Mouse (Mus musculus) heart, postnatal 0 days (tissue): ENCODE measurements around the gene Rdm1. TPM values are rescaled to one million over a fixed set of nuclear protein-coding genes. Genes with fewer than 3 reads are reported as not detected.
A peak's percentile ranks its signal among the peaks of the same experiment; 100 is the strongest.

ENCODE experiments used
- ATAC-seq: fragments of 200-750 bp; cut with Nextera tagmentation; 2 replicates; pipeline ENCODE4 v1.8.0; 2017; ENCODE audit warnings: low read depth, moderate number of reproducible peaks, moderate library complexity; ENCODE audit not compliant: insufficient read depth
- DNase-seq: peaks from one replicate; pipeline ENCODE4 v3.0.0-alpha.2; 2016; ENCODE audit warnings: low spot score
- H3K27ac ChIP-seq: fragments of 300-500 bp; sonication (generic); 2 replicates; pipeline ENCODE4 v1.5.1; 2014; ENCODE audit warnings: low read depth, mild to moderate bottlenecking
- H3K27me3 ChIP-seq: fragments of 300-500 bp; sonication (generic); 2 replicates; pipeline ENCODE4 v1.6.1; 2014; ENCODE audit warnings: low read length, mixed read lengths; ENCODE audit not compliant: control insufficient read depth, insufficient read depth
- H3K36me3 ChIP-seq: fragments of 300-500 bp; sonication (generic); replicated peaks from 2 replicates; pipeline ENCODE4 v1.6.1; 2014; ENCODE audit warnings: low read length, mixed read lengths; ENCODE audit not compliant: control insufficient read depth, insufficient read depth
- H3K4me1 ChIP-seq: fragments of 300-500 bp; sonication (generic); 2 replicates; pipeline ENCODE4 v1.6.1; 2014; ENCODE audit warnings: antibody characterized with exemption; ENCODE audit not compliant: control insufficient read depth, insufficient read depth
- H3K4me2 ChIP-seq: fragments of 300-500 bp; sonication (generic); 2 replicates; pipeline ENCODE4 v1.6.1; 2014; ENCODE audit warnings: low read depth, mild to moderate bottlenecking, low read length, moderate library complexity
- H3K4me3 ChIP-seq: fragments of 300-500 bp; sonication (generic); 2 replicates; pipeline ENCODE4 v1.5.1; 2014; ENCODE audit warnings: low read depth, low read length
- H3K9ac ChIP-seq: fragments of 300-500 bp; sonication (generic); replicated peaks from 2 replicates; pipeline ENCODE4 v1.6.1; 2014; ENCODE audit warnings: low read depth, low read length, mixed read lengths
- H3K9me3 ChIP-seq: fragments of 300-500 bp; sonication (generic); replicated peaks from 2 replicates; pipeline ENCODE4 v1.6.1; 2016; ENCODE audit warnings: low read length; ENCODE audit not compliant: control insufficient read depth
- CTCF ChIP-seq: IDR thresholded peaks from 2 replicates; pipeline ENCODE4 v1.5.1; 2016; ENCODE audit warnings: antibody characterized with exemption, control low read depth, low read depth
- EP300 ChIP-seq: IDR thresholded peaks from 2 replicates; pipeline ENCODE4 v1.6.1; 2016; ENCODE audit warnings: antibody characterized with exemption, low read depth
- WGBS: fragments of 180-500 bp; shearing (Covaris S2); extraction: QIAGEN DNeasy Blood & Tissue Kit; methylation state at CpG from one replicate; pipeline ENCODE4 v1.1.7; 2014; 5-methylcytosine and 5-hydroxymethylcytosine counted together
- polyA plus RNA-seq: library from polyadenylated mRNA; unstranded; fragments of >200 nt; fragmentation: Nextera tagmentation; extraction: Ambion mirVana; gene quantifications from 2 replicates; pipeline ENCODE4 v1.2.1, GENCODE M21; 2015
- total RNA-seq: library from RNA; depleted of rRNA; stranded (reverse); fragments of >200 nt; gene quantifications from 2 replicates; pipeline ENCODE4 v1.2.3, GENCODE M21; 2014; ENCODE audit warnings: low replicate concordance

Rdm1 gene
- total and polyA plus RNA-seq, 2 experiments from 2014 or later = 38.1 to 44.5 TPM

DNA sequence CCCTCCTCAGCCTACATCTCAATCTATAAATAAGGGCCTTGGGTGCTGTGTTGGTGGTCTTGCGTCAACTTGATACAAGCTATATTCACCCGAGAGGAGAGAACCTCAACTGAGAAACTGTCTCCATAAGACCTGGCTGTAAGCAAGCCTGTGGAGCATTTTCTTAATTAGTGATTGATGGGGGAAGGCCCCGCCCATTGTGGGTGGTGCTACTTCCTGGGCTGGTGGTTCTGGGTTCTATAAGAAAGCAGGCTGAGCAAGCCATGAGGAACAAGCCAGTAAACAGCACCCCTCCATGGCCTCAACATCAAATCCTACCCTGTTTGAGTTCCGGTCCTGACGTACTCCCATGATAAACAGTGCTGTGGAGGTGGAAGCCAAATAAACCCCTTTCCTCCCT is 47.1 kb downstream of the Rdm1 start:
- Histone ChIP-seq H3K4me2 (no peak overlapping the region), H3K27me3 (no peaks in the 10 kb centered on the region), H3K4me1 (peaks cover 16% of the 10 kb centered on the region; the same call in 1 of the 2 replicates), H3K4me3 (no peak overlapping the region), H3K9me3 (no peaks in the 10 kb centered on the region), H3K27ac (0 out of 2 replicates have a peak overlapping the region, but pooled peaks have one; percentile 58), H3K36me3 (no peaks in the 10 kb centered on the region), H3K9ac (no peak overlapping the region)
- TF ChIP-seq EP300 (no peak), CTCF (no peak)
- WGBS = 91% methylated on average over 5 of the region's 5 CpGs
- ATAC-seq (no peak), DNase-seq (no peak)

- no peak for ATAC-seq
These were observed 48.4 kb downstream of the Rdm1 start for GRCm38 (mm10) chr11:101675349-101675748.

DNA sequence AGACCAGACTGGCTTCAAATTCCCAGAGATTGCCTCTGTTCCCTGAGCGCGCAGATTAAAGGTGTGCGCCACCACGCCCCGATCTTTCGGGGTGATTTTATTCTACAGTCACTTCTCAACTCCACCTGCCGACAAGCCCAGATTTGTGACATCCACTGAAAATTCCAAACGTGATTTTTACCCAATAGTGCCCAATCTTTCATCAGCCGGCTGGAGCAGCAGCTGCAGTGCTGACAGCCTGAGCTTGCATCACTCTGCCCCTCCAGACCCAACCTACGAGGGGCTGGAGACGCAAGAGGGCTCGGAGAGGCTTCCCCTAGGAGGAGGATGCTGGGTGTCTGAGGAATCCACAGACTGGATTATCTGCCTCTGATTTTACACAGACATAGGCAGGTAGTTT is 50.7 kb downstream of the Rdm1 start:
- Histone ChIP-seq H3K9me3 (no peaks in the 10 kb centered on the region), H3K36me3 (no peaks in the 10 kb centered on the region), H3K4me1 (peaks cover 15% of the 10 kb centered on the region; the same call in 1 of the 2 replicates), H3K27ac (no peak overlapping the region), H3K4me2 (no peak overlapping the region), H3K27me3 (no peaks in the 10 kb centered on the region), H3K4me3 (no peak overlapping the region), H3K9ac (no peak overlapping the region)
- 77% methylated on average over 12 of the region's 12 CpGs for WGBS
- ATAC-seq = no peak
- TF ChIP-seq EP300 (no peak), CTCF (no peak)
- DNase-seq = no peak

More at GRCm38 (mm10) chr11:101675349-101675748, 48.4 kb downstream of the Rdm1 start:
- Histone ChIP-seq H3K4me1 (peaks cover 9% of the 10 kb centered on the region; the same call in 1 of the 2 replicates), H3K9ac (no peak overlapping the region), H3K9me3 (no peaks in the 10 kb centered on the region), H3K4me3 (no peak overlapping the region), H3K27ac (no peak overlapping the region), H3K4me2 (no peak overlapping the region), H3K36me3 (no peaks in the 10 kb centered on the region), H3K27me3 (no peaks in the 10 kb centered on the region)
- TF ChIP-seq EP300 = no peak
- TF ChIP-seq CTCF = no peak
- WGBS = 82% methylated on average over 4 of the region's 4 CpGs
- DNase-seq = no peak

DNA sequence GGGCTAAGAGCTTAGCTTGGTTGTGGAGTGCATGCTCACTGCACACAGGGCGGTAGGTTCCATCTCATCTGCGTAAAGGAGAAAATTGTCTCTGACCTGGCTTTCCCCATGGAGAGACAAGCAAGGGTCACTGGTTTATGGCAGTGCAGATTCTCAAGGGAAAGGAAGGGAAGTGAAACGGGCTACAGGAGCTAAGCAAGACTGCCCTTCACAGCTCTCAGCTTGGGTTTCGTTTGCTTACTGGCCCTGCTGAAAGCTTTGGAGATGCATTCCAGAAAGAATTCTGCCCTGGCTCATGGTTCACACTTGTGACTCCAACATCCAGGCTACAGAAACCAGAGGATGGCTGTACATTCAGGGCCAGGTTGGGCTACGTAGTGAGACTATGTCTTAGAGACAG is 51.8 kb downstream of the Rdm1 start:
- ATAC-seq (no peak), DNase-seq (no peak)
- no peaks in the 10 kb centered on the region for H3K9me3 ChIP-seq
- H3K4me1 ChIP-seq = peaks cover 7% of the 10 kb centered on the region; the same call in 1 of the 2 replicates
- WGBS = 68% methylated on average over 5 of the region's 5 CpGs
- no peak overlapping the region for H3K9ac ChIP-seq
- H3K4me3 ChIP-seq = no peak overlapping the region
- H3K4me2 ChIP-seq = no peak overlapping the region
- H3K27me3 ChIP-seq = no peaks in the 10 kb centered on the region
- H3K36me3 ChIP-seq = no peaks in the 10 kb centered on the region
- TF ChIP-seq CTCF (no peak), EP300 (no peak)
- H3K27ac ChIP-seq = no peak overlapping the region

- H3K36me3 ChIP-seq = no peaks in the 10 kb centered on the region
- 60% methylated on average over 5 of the region's 7 CpGs for WGBS
- H3K27me3 ChIP-seq = no peaks in the 10 kb centered on the region
- no peak for ATAC-seq
- no peak for DNase-seq
- H3K4me3 ChIP-seq = no peak overlapping the region
- peak overlapping the region; percentile 47; the same call in 1 of the 2 replicates for H3K27ac ChIP-seq
- H3K4me2 ChIP-seq = no peak overlapping the region
- TF ChIP-seq CTCF (no peak), EP300 (no peak)
- H3K4me1 ChIP-seq = peaks cover 7% of the 10 kb centered on the region; the same call in 1 of the 2 replicates
- no peaks in the 10 kb centered on the region for H3K9me3 ChIP-seq
- no peak overlapping the region for H3K9ac ChIP-seq
These were observed 52.9 kb downstream of the Rdm1 start for GRCm38 (mm10) chr11:101679907-101680306.
